Mouse (Mus musculus) embryonic fibroblast, embryonic 13.5 days (primary cell): ENCODE data around the gene Slc38a3.

ENCODE experiments used
- CTCF ChIP-seq: IDR thresholded peaks from 2 replicates; pipeline ENCODE4 v1.5.1; 2011; ENCODE audit warnings: mild to moderate bottlenecking, control low read depth, low read length, moderate library complexity, borderline replicate concordance; ENCODE audit not compliant: insufficient read depth
- POLR2A ChIP-seq: IDR thresholded peaks from 2 replicates; pipeline ENCODE4 v1.6.1; 2011; ENCODE audit warnings: low read depth, mild to moderate bottlenecking, control low read depth, low read length, moderate library complexity

GRCm38 (mm10) chr9:107641666-107642065 lies 27.7 kb downstream of the Slc38a3 start:
- TF ChIP-seq POLR2A (no peak), CTCF (no peak)
